Mouse (Mus musculus) heart, embryonic 14.5 days (tissue): ENCODE measurements around the gene Gm10944. TPM values are rescaled to one million over a fixed set of nuclear protein-coding genes. Genes with fewer than 3 reads are reported as not detected.

Experiments used
- ATAC-seq: fragments of 200-750 bp; cut with Nextera tagmentation; 2 replicates; pipeline ENCODE4 v1.8.0; 2017; ENCODE audit warnings: low read depth, moderate TSS enrichment; ENCODE audit not compliant: insufficient number of reproducible peaks, insufficient read depth, low FRiP score
- H3K27ac ChIP-seq, 2 experiments: fragments of 200-500 bp in 1 of 2; fragments of 300-500 bp in 1 of 2; sonication (generic) in 1 of 2; replicated peaks in 1 of 2; 2 replicates each; pipeline ENCODE4 v1.5.1; 2012 to 2014; ENCODE audit warnings: low read depth in 2 of 2, low read length in 2 of 2, control low read depth in 1 of 2, mild to moderate bottlenecking in 1 of 2, mixed read lengths in 1 of 2; ENCODE audit not compliant: control insufficient read depth in 1 of 2, insufficient read depth in 1 of 2
- H3K27me3 ChIP-seq: fragments of 300-500 bp; sonication (generic); 2 replicates; pipeline ENCODE4 v1.6.1; 2014; ENCODE audit warnings: mild to moderate bottlenecking, low read length, control low read depth; ENCODE audit not compliant: control insufficient read depth, insufficient read depth
- H3K36me3 ChIP-seq: fragments of 300-500 bp; sonication (generic); 2 replicates; pipeline ENCODE4 v1.6.1; 2014; ENCODE audit warnings: mild to moderate bottlenecking, control low read depth, low read length, mixed read lengths; ENCODE audit not compliant: control insufficient read depth, insufficient read depth
- H3K4me1 ChIP-seq, 2 experiments: fragments of 200-500 bp in 1 of 2; fragments of 300-500 bp in 1 of 2; sonication (generic) in 1 of 2; 2 replicates each; pipeline ENCODE4 v1.6.1; 2012 to 2014; ENCODE audit warnings: low read length in 2 of 2, control low read depth in 1 of 2, mixed read lengths in 1 of 2; ENCODE audit not compliant: control insufficient read depth in 2 of 2, insufficient read depth in 2 of 2
- H3K4me2 ChIP-seq: fragments of 300-500 bp; sonication (generic); 2 replicates; pipeline ENCODE4 v1.6.1; 2014; ENCODE audit warnings: mild to moderate bottlenecking, low read length
- H3K4me3 ChIP-seq, 2 experiments: fragments of 200-500 bp in 1 of 2; fragments of 300-500 bp in 1 of 2; sonication (generic) in 1 of 2; 2 replicates each; pipeline ENCODE4 v1.5.1; 2012 to 2014; ENCODE audit warnings: low read length in 2 of 2, mild to moderate bottlenecking in 2 of 2, control low read depth in 1 of 2, low read depth in 1 of 2, moderate library complexity in 1 of 2; ENCODE audit not compliant: control insufficient read depth in 1 of 2, insufficient read depth in 1 of 2
- H3K9ac ChIP-seq: fragments of 300-500 bp; sonication (generic); 2 replicates; pipeline ENCODE4 v1.6.1; 2014; ENCODE audit warnings: mild to moderate bottlenecking, low read length
- H3K9me3 ChIP-seq: fragments of 300-500 bp; sonication (generic); 2 replicates; pipeline ENCODE4 v1.6.1; 2016; ENCODE audit warnings: low read length, control low read depth; ENCODE audit not compliant: control insufficient read depth
- WGBS: fragments of 180-500 bp; shearing (Covaris S2); extraction: QIAGEN DNeasy Blood & Tissue Kit; methylation state at CpG from one replicate; pipeline ENCODE4 v1.1.7; 2014; 5-methylcytosine and 5-hydroxymethylcytosine counted together
- polyA plus RNA-seq: library from polyadenylated mRNA; unstranded; fragments of >200 nt; fragmentation: Nextera tagmentation; extraction: Ambion mirVana; gene quantifications from 2 replicates; pipeline ENCODE4 v1.2.1, GENCODE M21; 2014

The Gm10944 gene
- polyA plus RNA-seq, 1 experiment from 2014 or later = not detected

GRCm38 (mm10) chr10:10697497-10697896 lies 16.3 kb downstream of the Gm10944 start:
- ATAC-seq = no peak
- H3K4me3 ChIP-seq = no peak overlapping the region
- 67% methylated on average over 6 of the region's 6 CpGs for WGBS
- H3K9me3 ChIP-seq = no peaks in the 10 kb centered on the region
- no peak overlapping the region for H3K27ac ChIP-seq
- no peak overlapping the region for H3K4me2 ChIP-seq
- H3K9ac ChIP-seq = no peak overlapping the region
- H3K27me3 ChIP-seq = no peaks in the 10 kb centered on the region
- H3K4me1 ChIP-seq = no peaks in the 10 kb centered on the region
- H3K36me3 ChIP-seq = no peaks in the 10 kb centered on the region

DNA sequence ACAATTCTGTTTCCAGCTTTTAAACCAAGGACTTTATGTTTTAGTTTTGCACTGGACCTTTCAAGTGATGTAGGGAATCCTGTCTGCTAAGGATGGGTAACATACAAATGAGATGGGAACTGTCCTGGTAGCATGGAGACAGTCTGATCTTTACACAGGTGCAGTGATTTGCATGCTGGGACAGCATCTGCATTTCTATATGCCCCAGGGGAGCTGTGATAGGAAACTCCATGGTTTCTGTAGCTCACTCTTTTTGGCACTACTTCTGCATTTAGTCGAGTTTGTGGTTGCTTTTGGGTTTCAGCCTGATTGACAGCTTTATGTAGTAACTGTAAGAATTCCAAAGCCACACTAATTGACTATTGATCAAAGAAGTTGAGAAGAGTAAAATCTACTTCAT lies 19.8 kb downstream of the Gm10944 start:
- no peak for ATAC-seq
- H3K36me3 ChIP-seq = no peaks in the 10 kb centered on the region
- no peaks in the 10 kb centered on the region for H3K9me3 ChIP-seq
- WGBS = 26% methylated on average over 1 of the region's 1 CpGs
- H3K4me2 ChIP-seq = no peak overlapping the region
- H3K4me1 ChIP-seq = no peaks in the 10 kb centered on the region
- H3K4me3 ChIP-seq = no peak overlapping the region
- no peaks in the 10 kb centered on the region for H3K27me3 ChIP-seq
- H3K9ac ChIP-seq = no peak overlapping the region
- H3K27ac ChIP-seq = no peak overlapping the region

DNA sequence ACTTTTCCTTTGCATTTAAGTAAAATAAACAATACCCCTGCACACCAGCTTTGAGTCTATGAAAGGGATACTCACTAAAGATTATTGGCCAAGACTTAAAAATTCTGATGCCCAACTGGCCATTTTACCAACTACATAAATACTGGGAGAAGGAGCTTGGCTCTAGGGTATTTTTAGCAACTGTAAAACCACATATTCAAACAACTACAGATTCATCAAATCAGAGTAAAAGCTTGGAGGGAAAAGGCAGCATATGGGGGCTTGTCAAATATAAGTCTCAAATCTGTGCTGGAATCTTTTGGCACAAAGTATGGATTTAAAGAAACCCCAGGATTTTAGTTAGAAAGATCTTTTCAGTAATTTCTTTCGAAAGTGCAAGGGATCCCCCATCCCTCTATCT lies 20.2 kb downstream of the Gm10944 start:
- ATAC-seq = no peak
- no peaks in the 10 kb centered on the region for H3K4me1 ChIP-seq
- H3K27me3 ChIP-seq = no peaks in the 10 kb centered on the region
- H3K27ac ChIP-seq = no peak overlapping the region
- no peaks in the 10 kb centered on the region for H3K9me3 ChIP-seq
- H3K4me3 ChIP-seq = no peak overlapping the region
- no peak overlapping the region for H3K4me2 ChIP-seq
- WGBS = 57% methylated on average over 1 of the region's 1 CpGs
- no peaks in the 10 kb centered on the region for H3K36me3 ChIP-seq
- no peak overlapping the region for H3K9ac ChIP-seq

DNA sequence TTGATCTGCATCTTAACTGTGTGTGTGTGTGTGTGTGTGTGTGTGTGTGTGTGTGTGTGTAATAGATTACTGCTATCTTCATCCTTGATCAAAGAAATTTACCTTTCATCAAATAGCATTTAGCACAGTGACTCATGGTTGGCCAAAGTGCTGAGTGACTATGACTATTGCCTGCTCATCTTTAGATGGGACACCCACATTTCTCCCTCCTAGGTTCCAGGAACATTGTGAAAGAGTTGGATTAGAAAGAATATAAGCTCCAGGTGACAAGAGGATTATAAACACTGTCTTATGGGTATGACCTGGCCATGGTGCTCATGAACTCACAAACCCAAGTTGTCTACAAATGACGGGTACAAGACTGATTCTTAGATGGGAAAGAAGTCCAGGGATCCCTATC lies 26.9 kb downstream of the Gm10944 start:
- H3K4me3 ChIP-seq = no peak overlapping the region
- H3K27ac ChIP-seq = no peak overlapping the region
- no peak overlapping the region for H3K9ac ChIP-seq
- H3K4me1 ChIP-seq = no peaks in the 10 kb centered on the region
- no peaks in the 10 kb centered on the region for H3K36me3 ChIP-seq
- 59% methylated on average over 1 of the region's 1 CpGs for WGBS
- no peaks in the 10 kb centered on the region for H3K27me3 ChIP-seq
- no peaks in the 10 kb centered on the region for H3K9me3 ChIP-seq
- H3K4me2 ChIP-seq = no peak overlapping the region
- no peak for ATAC-seq

GRCm38 (mm10) chr10:10710359-10710758 lies 29.2 kb downstream of the Gm10944 start:
- WGBS = 90% methylated on average over 2 of the region's 2 CpGs
- ATAC-seq = no peak
- H3K4me3 ChIP-seq = no peak overlapping the region
- no peaks in the 10 kb centered on the region for H3K36me3 ChIP-seq
- no peaks in the 10 kb centered on the region for H3K9me3 ChIP-seq
- no peaks in the 10 kb centered on the region for H3K4me1 ChIP-seq
- no peak overlapping the region for H3K27ac ChIP-seq
- no peak overlapping the region for H3K9ac ChIP-seq
- H3K27me3 ChIP-seq = no peaks in the 10 kb centered on the region
- H3K4me2 ChIP-seq = no peak overlapping the region

- Histone ChIP-seq H3K4me3 (no peak overlapping the region), H3K4me2 (no peak overlapping the region), H3K36me3 (no peaks in the 10 kb centered on the region), H3K9me3 (no peaks in the 10 kb centered on the region), H3K27ac (no peak overlapping the region), H3K27me3 (no peaks in the 10 kb centered on the region), H3K4me1 (no peaks in the 10 kb centered on the region), H3K9ac (no peak overlapping the region)
- 54% methylated on average over 2 of the region's 2 CpGs for WGBS
- ATAC-seq = no peak
These were observed 29.7 kb downstream of the Gm10944 start for GRCm38 (mm10) chr10:10710837-10711236.

- Histone ChIP-seq H3K27ac (no peak overlapping the region), H3K9me3 (no peaks in the 10 kb centered on the region), H3K27me3 (no peaks in the 10 kb centered on the region), H3K4me2 (no peak overlapping the region), H3K4me1 (no peaks in the 10 kb centered on the region), H3K36me3 (no peaks in the 10 kb centered on the region), H3K4me3 (no peak overlapping the region), H3K9ac (no peak overlapping the region)
- ATAC-seq = no peak
- WGBS = 80% methylated on average over 3 of the region's 3 CpGs
These were observed 45.4 kb downstream of the Gm10944 start for GRCm38 (mm10) chr10:10726501-10726900.
